Mouse (Mus musculus): ENCODE results near the gene Ubxn11. TPM values are rescaled to one million over a fixed set of nuclear protein-coding genes. Genes with fewer than 3 reads are reported as not detected.

Ubxn11 gene
- polyA plus RNA-seq, 1 experiment from 2014 or later = 9.6 TPM

- Histone ChIP-seq H3K4me2 (no peak overlapping the region), H3K27me3 (no peaks in the 10 kb centered on the region), H3K9me3 (no peaks in the 10 kb centered on the region), H3K36me3 (no peaks in the 10 kb centered on the region), H3K4me3 (replicated peaks) (no peak overlapping the region), H3K4me1 (replicated peaks) (peaks cover 6% of the 10 kb centered on the region), H3K27ac (no peak overlapping the region), H3K9ac (replicated peaks) (no peak overlapping the region)
- ATAC-seq (ENCODE audit: insufficient number of reproducible peaks, insufficient read depth, low FRiP score, low TSS enrichment, low read depth) = no peak
- WGBS = 55% methylated on average over 3 of the region's 3 CpGs
Measured at GRCm38 (mm10) chr4:134110653-134111052, 8.3 kb downstream of the Ubxn11 start.

GRCm38 (mm10) chr4:134112403-134112802 lies 10.0 kb downstream of the Ubxn11 start:
- H3K4me2 ChIP-seq = no peak overlapping the region
- no peaks in the 10 kb centered on the region for H3K27me3 ChIP-seq
- WGBS = 72% methylated on average over 6 of the region's 6 CpGs
- H3K27ac ChIP-seq = no peak overlapping the region
- ATAC-seq (ENCODE audit: insufficient number of reproducible peaks, insufficient read depth, low FRiP score, low TSS enrichment, low read depth) = no peak
- peaks cover 6% of the 10 kb centered on the region for H3K4me1 ChIP-seq (replicated peaks)
- H3K36me3 ChIP-seq = no peaks in the 10 kb centered on the region
- H3K9ac ChIP-seq (replicated peaks) = no peak overlapping the region
- H3K4me3 ChIP-seq (replicated peaks) = no peak overlapping the region
- H3K9me3 ChIP-seq = no peaks in the 10 kb centered on the region

GRCm38 (mm10) chr4:134113356-134113994 lies 11.1 kb downstream of the Ubxn11 start:
- no peak overlapping the region for H3K27ac ChIP-seq
- H3K36me3 ChIP-seq = no peaks in the 10 kb centered on the region
- ATAC-seq (ENCODE audit: insufficient number of reproducible peaks, insufficient read depth, low FRiP score, low TSS enrichment, low read depth) = no peak
- peaks cover 12% of the 10 kb centered on the region for H3K4me1 ChIP-seq (replicated peaks)
- no peak overlapping the region; the same call in 1 of the 2 replicates for H3K9ac ChIP-seq (replicated peaks)
- WGBS = 59% methylated on average over 10 of the region's 10 CpGs
- no peaks in the 10 kb centered on the region for H3K27me3 ChIP-seq
- no peak overlapping the region for H3K4me3 ChIP-seq (replicated peaks)
- H3K9me3 ChIP-seq = no peaks in the 10 kb centered on the region
- no peak overlapping the region for H3K4me2 ChIP-seq

- H3K27ac ChIP-seq = no peak overlapping the region
- ATAC-seq (ENCODE audit: insufficient number of reproducible peaks, insufficient read depth, low FRiP score, low TSS enrichment, low read depth) = no peak
- H3K4me2 ChIP-seq = no peak overlapping the region
- 88% methylated on average over 4 of the region's 4 CpGs for WGBS
- H3K4me1 ChIP-seq (replicated peaks) = peaks cover 15% of the 10 kb centered on the region
- no peaks in the 10 kb centered on the region for H3K36me3 ChIP-seq
- H3K9me3 ChIP-seq = no peaks in the 10 kb centered on the region
- no peak overlapping the region for H3K9ac ChIP-seq (replicated peaks)
- H3K27me3 ChIP-seq = no peaks in the 10 kb centered on the region
- H3K4me3 ChIP-seq (replicated peaks) = no peak overlapping the region
Measured at GRCm38 (mm10) chr4:134114038-134114437, 11.7 kb downstream of the Ubxn11 start.

GRCm38 (mm10) chr4:134115215-134116144 lies 13.1 kb downstream of the Ubxn11 start:
- WGBS = 84% methylated on average over 16 of the region's 16 CpGs
- ATAC-seq (ENCODE audit: insufficient number of reproducible peaks, insufficient read depth, low FRiP score, low TSS enrichment, low read depth) = no peak

GRCm38 (mm10) chr4:134116501-134116900 lies 14.1 kb downstream of the Ubxn11 start:
- Histone ChIP-seq H3K27me3 (no peaks in the 10 kb centered on the region), H3K9me3 (no peaks in the 10 kb centered on the region), H3K4me1 (replicated peaks) (peaks cover 19% of the 10 kb centered on the region), H3K4me2 (no peak overlapping the region), H3K36me3 (no peaks in the 10 kb centered on the region), H3K27ac (no peak overlapping the region), H3K4me3 (replicated peaks) (no peak overlapping the region), H3K9ac (replicated peaks) (no peak overlapping the region)
- ATAC-seq (ENCODE audit: insufficient number of reproducible peaks, insufficient read depth, low FRiP score, low TSS enrichment, low read depth) = no peak
- whole genome bisulfite sequencing = 79% methylated on average over 2 of the region's 2 CpGs

More at GRCm38 (mm10) chr4:134115215-134116144, 13.1 kb downstream of the Ubxn11 start:
- H3K27ac ChIP-seq = no peak overlapping the region
- no peaks in the 10 kb centered on the region for H3K9me3 ChIP-seq
- no peak overlapping the region for H3K4me2 ChIP-seq
- no peaks in the 10 kb centered on the region for H3K36me3 ChIP-seq
- H3K27me3 ChIP-seq = no peaks in the 10 kb centered on the region
- no peak overlapping the region for H3K4me3 ChIP-seq (replicated peaks)
- no peak overlapping the region for H3K9ac ChIP-seq (replicated peaks)
- H3K4me1 ChIP-seq (replicated peaks) = peaks cover 15% of the 10 kb centered on the region

- no peaks in the 10 kb centered on the region for H3K27me3 ChIP-seq
- peaks cover 23% of the 10 kb centered on the region for H3K4me1 ChIP-seq (replicated peaks)
- no peak overlapping the region for H3K9ac ChIP-seq (replicated peaks)
- no peak overlapping the region for H3K4me3 ChIP-seq (replicated peaks)
- H3K36me3 ChIP-seq = no peaks in the 10 kb centered on the region
- 79% methylated on average over 8 of the region's 8 CpGs for WGBS
- H3K4me2 ChIP-seq = no peak overlapping the region
- ATAC-seq (ENCODE audit: insufficient number of reproducible peaks, insufficient read depth, low FRiP score, low TSS enrichment, low read depth) = no peak
- no peak overlapping the region for H3K27ac ChIP-seq
- no peaks in the 10 kb centered on the region for H3K9me3 ChIP-seq
Measured at GRCm38 (mm10) chr4:134117012-134117411, 14.6 kb downstream of the Ubxn11 start.

- no peak overlapping the region for H3K9ac ChIP-seq (replicated peaks)
- no peaks in the 10 kb centered on the region for H3K9me3 ChIP-seq
- no peaks in the 10 kb centered on the region for H3K36me3 ChIP-seq
- no peak for ATAC-seq (ENCODE audit: insufficient number of reproducible peaks, insufficient read depth, low FRiP score, low TSS enrichment, low read depth)
- H3K4me2 ChIP-seq = no peak overlapping the region
- 74% methylated on average over 14 of the region's 14 CpGs for WGBS
- peaks cover 24% of the 10 kb centered on the region for H3K4me1 ChIP-seq (replicated peaks)
- no peak overlapping the region for H3K27ac ChIP-seq
- H3K4me3 ChIP-seq (replicated peaks) = no peak overlapping the region
- no peaks in the 10 kb centered on the region for H3K27me3 ChIP-seq
Measured at GRCm38 (mm10) chr4:134118126-134118800, 15.9 kb downstream of the Ubxn11 start.

GRCm38 (mm10) chr4:134119042-134119441 lies 16.7 kb downstream of the Ubxn11 start:
- no peaks in the 10 kb centered on the region for H3K36me3 ChIP-seq
- no peaks in the 10 kb centered on the region for H3K9me3 ChIP-seq
- H3K27ac ChIP-seq = no peak overlapping the region
- no peak overlapping the region for H3K9ac ChIP-seq (replicated peaks)
- WGBS = 74% methylated on average over 5 of the region's 5 CpGs
- ATAC-seq (ENCODE audit: insufficient number of reproducible peaks, insufficient read depth, low FRiP score, low TSS enrichment, low read depth) = no peak
- no peak overlapping the region for H3K4me2 ChIP-seq
- peaks cover 21% of the 10 kb centered on the region for H3K4me1 ChIP-seq (replicated peaks)
- no peak overlapping the region for H3K4me3 ChIP-seq (replicated peaks)
- H3K27me3 ChIP-seq = no peaks in the 10 kb centered on the region

- H3K4me1 ChIP-seq (replicated peaks) = peaks cover 21% of the 10 kb centered on the region
- H3K27me3 ChIP-seq = no peaks in the 10 kb centered on the region
- no peak for ATAC-seq (ENCODE audit: insufficient number of reproducible peaks, insufficient read depth, low FRiP score, low TSS enrichment, low read depth)
- no peak overlapping the region for H3K9ac ChIP-seq (replicated peaks)
- H3K4me2 ChIP-seq = no peak overlapping the region
- no peak overlapping the region for H3K4me3 ChIP-seq (replicated peaks)
- H3K9me3 ChIP-seq = no peaks in the 10 kb centered on the region
- H3K27ac ChIP-seq = no peak overlapping the region
- no peaks in the 10 kb centered on the region for H3K36me3 ChIP-seq
- WGBS = 62% methylated on average over 9 of the region's 9 CpGs
Measured at GRCm38 (mm10) chr4:134119644-134120043, 17.3 kb downstream of the Ubxn11 start.

GRCm38 (mm10) chr4:134120192-134120805 lies 17.9 kb downstream of the Ubxn11 start:
- H3K27me3 ChIP-seq = no peaks in the 10 kb centered on the region
- WGBS = 86% methylated on average over 6 of the region's 6 CpGs
- ATAC-seq (ENCODE audit: insufficient number of reproducible peaks, insufficient read depth, low FRiP score, low TSS enrichment, low read depth) = no peak
- no peak overlapping the region for H3K4me2 ChIP-seq
- H3K4me1 ChIP-seq (replicated peaks) = peaks cover 21% of the 10 kb centered on the region
- H3K27ac ChIP-seq = no peak overlapping the region
- H3K4me3 ChIP-seq (replicated peaks) = no peak overlapping the region
- H3K36me3 ChIP-seq = no peaks in the 10 kb centered on the region
- no peak overlapping the region for H3K9ac ChIP-seq (replicated peaks)
- no peaks in the 10 kb centered on the region for H3K9me3 ChIP-seq
